Mouse (Mus musculus) intestine, embryonic 15.5 days (tissue): ENCODE measurements around the gene Topbp1. TPM values are rescaled to one million over a fixed set of nuclear protein-coding genes. Genes with fewer than 3 reads are reported as not detected.
"Not testable (repeated sequence)": the region's sequence is repeated elsewhere in the genome, so short reads cannot be mapped to it uniquely, and the experiment has no call there.

Experiments used
- ATAC-seq: fragments of 200-750 bp; cut with Nextera tagmentation; 2 replicates; pipeline ENCODE4 v1.8.0; 2017; ENCODE audit warnings: moderate TSS enrichment, moderate library complexity
- H3K27ac ChIP-seq: fragments of 300-500 bp; sonication (generic); 2 replicates; pipeline ENCODE4 v1.5.1; 2015; ENCODE audit warnings: mild to moderate bottlenecking, inconsistent platforms
- H3K27me3 ChIP-seq: fragments of 300-500 bp; sonication (generic); replicated peaks from 2 replicates; pipeline ENCODE4 v1.6.1; 2015; ENCODE audit warnings: inconsistent platforms
- H3K36me3 ChIP-seq: fragments of 300-500 bp; sonication (generic); 2 replicates; pipeline ENCODE4 v1.6.1; 2015; ENCODE audit warnings: inconsistent platforms
- H3K4me1 ChIP-seq: fragments of 300-500 bp; sonication (generic); replicated peaks from 2 replicates; pipeline ENCODE4 v1.6.1; 2015; ENCODE audit warnings: inconsistent platforms
- H3K4me2 ChIP-seq: fragments of 300-500 bp; sonication (generic); replicated peaks from 2 replicates; pipeline ENCODE4 v1.6.1; 2015; ENCODE audit warnings: mild to moderate bottlenecking, inconsistent platforms
- H3K4me3 ChIP-seq: fragments of 300-500 bp; sonication (generic); replicated peaks from 2 replicates; pipeline ENCODE4 v1.5.1; 2015; ENCODE audit warnings: inconsistent platforms
- H3K9ac ChIP-seq: fragments of 300-500 bp; sonication (generic); 2 replicates; pipeline ENCODE4 v1.6.1; 2015; ENCODE audit warnings: inconsistent platforms
- H3K9me3 ChIP-seq: fragments of 300-500 bp; sonication (generic); 2 replicates; pipeline ENCODE4 v1.6.1; 2016; ENCODE audit warnings: inconsistent platforms
- WGBS: fragments of 180-500 bp; shearing (Covaris S2); methylation state at CpG from one replicate; pipeline ENCODE4 v1.1.7; 2015; 5-methylcytosine and 5-hydroxymethylcytosine counted together
- polyA plus RNA-seq: library from polyadenylated mRNA; unstranded; fragments of >200 nt; fragmentation: Nextera tagmentation; extraction: Ambion mirVana; gene quantifications from 2 replicates; pipeline ENCODE4 v1.2.1, GENCODE M21; 2015

Topbp1 gene
- polyA plus RNA-seq, 1 experiment from 2014 or later = 62.3 TPM

- peaks cover 3% of the 10 kb centered on the region; the same call in 1 of the 2 replicates for H3K4me1 ChIP-seq
- no peak overlapping the region for H3K4me3 ChIP-seq
- H3K27me3 ChIP-seq = no peaks in the 10 kb centered on the region
- H3K9ac ChIP-seq = no peak overlapping the region
- H3K27ac ChIP-seq = no peak overlapping the region
- ATAC-seq = no peak
- no peaks in the 10 kb centered on the region for H3K36me3 ChIP-seq
- 79% methylated on average over 4 of the region's 4 CpGs for WGBS
- no peaks in the 10 kb centered on the region for H3K9me3 ChIP-seq
- no peak overlapping the region for H3K4me2 ChIP-seq
These were observed 2.8 kb upstream of the Topbp1 start for GRCm38 (mm10) chr9:103302239-103302638.

- ATAC-seq = no peak
- no peaks in the 10 kb centered on the region for H3K9me3 ChIP-seq
- H3K27ac ChIP-seq = no peak overlapping the region
These were observed 2.3 kb upstream of the Topbp1 start for GRCm38 (mm10) chr9:103302666-103303065.

GRCm38 (mm10) chr9:103305332-103306041, 472 bp downstream of the Topbp1 start:
- WGBS = under 1% methylated on average over 40 of the region's 40 CpGs
- peak; percentile 85 for ATAC-seq
- Histone ChIP-seq H3K4me2 (peak overlapping the region; percentile 72), H3K36me3 (peaks cover 12% of the 10 kb centered on the region; the same call in 1 of the 2 replicates), H3K27me3 (no peaks in the 10 kb centered on the region), H3K4me3 (peak overlapping the region; percentile 89), H3K9ac (peak overlapping the region; percentile 86), H3K9me3 (no peaks in the 10 kb centered on the region), H3K27ac (peak overlapping the region; percentile 78), H3K4me1 (peaks cover 3% of the 10 kb centered on the region; the same call in 1 of the 2 replicates)

More at GRCm38 (mm10) chr9:103302666-103303065, 2.3 kb upstream of the Topbp1 start:
- no peaks in the 10 kb centered on the region for H3K27me3 ChIP-seq
- 60% methylated on average over 3 of the region's 3 CpGs for WGBS
- H3K36me3 ChIP-seq = no peaks in the 10 kb centered on the region
- peaks cover 3% of the 10 kb centered on the region; the same call in 1 of the 2 replicates for H3K4me1 ChIP-seq
- no peak overlapping the region for H3K9ac ChIP-seq
- no peak overlapping the region for H3K4me3 ChIP-seq
- no peak overlapping the region for H3K4me2 ChIP-seq

GRCm38 (mm10) chr9:103309832-103310231, 4.8 kb downstream of the Topbp1 start:
- WGBS = 89% methylated on average over 6 of the region's 6 CpGs
- peaks cover 23% of the 10 kb centered on the region for H3K36me3 ChIP-seq

GRCm38 (mm10) chr9:103324678-103325077, 19.7 kb downstream of the Topbp1 start:
- no peak overlapping the region for H3K27ac ChIP-seq
- 87% methylated on average over 1 of the region's 2 CpGs for WGBS
- H3K4me3 ChIP-seq = no peak overlapping the region
- no peak overlapping the region for H3K4me2 ChIP-seq
- ATAC-seq = no peak
- H3K4me1 ChIP-seq = no peaks in the 10 kb centered on the region
- no peaks in the 10 kb centered on the region for H3K27me3 ChIP-seq
- peaks cover 48% of the 10 kb centered on the region for H3K36me3 ChIP-seq
- no peaks in the 10 kb centered on the region for H3K9me3 ChIP-seq
- no peak overlapping the region for H3K9ac ChIP-seq

More at GRCm38 (mm10) chr9:103309832-103310231, 4.8 kb downstream of the Topbp1 start:
- Histone ChIP-seq H3K4me1 (peaks cover 3% of the 10 kb centered on the region; the same call in 1 of the 2 replicates), H3K27ac (no peak overlapping the region), H3K4me3 (no peak overlapping the region), H3K4me2 (no peak overlapping the region), H3K27me3 (no peaks in the 10 kb centered on the region), H3K9ac (no peak overlapping the region), H3K9me3 (no peaks in the 10 kb centered on the region)
- ATAC-seq = no peak

GRCm38 (mm10) chr9:103326449-103326848, 21.4 kb downstream of the Topbp1 start:
- Histone ChIP-seq H3K9me3 (no peaks in the 10 kb centered on the region), H3K4me3 (no peak overlapping the region), H3K9ac (no peak overlapping the region), H3K4me2 (no peak overlapping the region), H3K27me3 (no peaks in the 10 kb centered on the region), H3K4me1 (no peaks in the 10 kb centered on the region), H3K36me3 (peaks cover 44% of the 10 kb centered on the region), H3K27ac (no peak overlapping the region)
- WGBS = 77% methylated on average over 9 of the region's 9 CpGs
- peak; percentile 73; the same call in 1 of the 2 replicates for ATAC-seq

GRCm38 (mm10) chr9:103332663-103333062, 27.6 kb downstream of the Topbp1 start:
- Histone ChIP-seq H3K36me3 (peaks cover 48% of the 10 kb centered on the region), H3K9me3 (no peaks in the 10 kb centered on the region), H3K4me2 (no peak overlapping the region), H3K27me3 (no peaks in the 10 kb centered on the region), H3K27ac (no peak overlapping the region), H3K4me1 (no peaks in the 10 kb centered on the region), H3K4me3 (no peak overlapping the region), H3K9ac (no peak overlapping the region)
- WGBS = 88% methylated on average over 6 of the region's 6 CpGs
- ATAC-seq = no peak

GRCm38 (mm10) chr9:103336912-103337311, 31.9 kb downstream of the Topbp1 start:
- no peak for ATAC-seq
- no peak overlapping the region for H3K4me2 ChIP-seq
- H3K4me3 ChIP-seq = no peak overlapping the region
- H3K27me3 ChIP-seq = no peaks in the 10 kb centered on the region
- H3K9me3 ChIP-seq = no peaks in the 10 kb centered on the region
- H3K27ac ChIP-seq = no peak overlapping the region
- no peaks in the 10 kb centered on the region for H3K4me1 ChIP-seq
- peaks cover 49% of the 10 kb centered on the region for H3K36me3 ChIP-seq
- H3K9ac ChIP-seq = no peak overlapping the region

- no peak for ATAC-seq
- peaks cover 24% of the 10 kb centered on the region for H3K36me3 ChIP-seq
- H3K27me3 ChIP-seq = no peaks in the 10 kb centered on the region
- H3K27ac ChIP-seq = no peak overlapping the region
- H3K4me1 ChIP-seq = no peaks in the 10 kb centered on the region
- no peaks in the 10 kb centered on the region for H3K9me3 ChIP-seq
- WGBS = 74% methylated on average over 4 of the region's 4 CpGs
- no peak overlapping the region for H3K9ac ChIP-seq
- H3K4me3 ChIP-seq = no peak overlapping the region
- no peak overlapping the region for H3K4me2 ChIP-seq
These were observed 42.0 kb downstream of the Topbp1 start for GRCm38 (mm10) chr9:103347045-103347444.

GRCm38 (mm10) chr9:103347996-103348490, 43.0 kb downstream of the Topbp1 start:
- H3K4me1 ChIP-seq = no peaks in the 10 kb centered on the region
- no peak overlapping the region for H3K4me3 ChIP-seq
- H3K36me3 ChIP-seq = peaks cover 21% of the 10 kb centered on the region
- 61% methylated on average over 1 of the region's 1 CpGs for WGBS
- ATAC-seq = no peak
- no peak overlapping the region for H3K27ac ChIP-seq
- no peaks in the 10 kb centered on the region for H3K9me3 ChIP-seq
- H3K4me2 ChIP-seq = no peak overlapping the region
- no peak overlapping the region for H3K9ac ChIP-seq
- H3K27me3 ChIP-seq = no peaks in the 10 kb centered on the region

- Histone ChIP-seq H3K4me1 (no peaks in the 10 kb centered on the region), H3K36me3 (peaks cover 15% of the 10 kb centered on the region), H3K4me3 (no peak overlapping the region), H3K9ac (no peak overlapping the region), H3K27ac (no peak overlapping the region), H3K27me3 (no peaks in the 10 kb centered on the region), H3K9me3 (no peaks in the 10 kb centered on the region), H3K4me2 (no peak overlapping the region)
- no peak for ATAC-seq
These were observed 43.8 kb downstream of the Topbp1 start for GRCm38 (mm10) chr9:103348791-103349190.

GRCm38 (mm10) chr9:103353500-103354260, 48.7 kb downstream of the Topbp1 start:
- ATAC-seq = not testable (repeated sequence)

More at GRCm38 (mm10) chr9:103353500-103354260, 48.7 kb downstream of the Topbp1 start:
- not testable (repeated sequence) for H3K9ac ChIP-seq, H3K4me3 ChIP-seq, H3K4me2 ChIP-seq, H3K4me1 ChIP-seq, H3K27me3 ChIP-seq, H3K27ac ChIP-seq, H3K9me3 ChIP-seq
- WGBS = 76% methylated on average over 7 of the region's 7 CpGs
- H3K36me3 ChIP-seq = peaks cover 20% of the 10 kb centered on the region
